Mouse (Mus musculus) CH12.LX (cell line): ENCODE measurements around the gene 1700024G13Rik. TPM values are rescaled to one million over a fixed set of nuclear protein-coding genes. Genes with fewer than 3 reads are reported as not detected.
"Not testable (repeated sequence)": the region's sequence is repeated elsewhere in the genome, so short reads cannot be mapped to it uniquely, and the experiment has no call there.

ENCODE experiments used
- DNase-seq: peaks from one replicate; pipeline ENCODE4 v3.0.0-alpha.2; 2013; ENCODE audit errors: extremely low read depth
- H3K27ac ChIP-seq: 2 replicates; pipeline ENCODE4 v1.5.1; 2012; ENCODE audit warnings: low read depth, mild to moderate bottlenecking, control low read depth, moderate library complexity; ENCODE audit not compliant: insufficient read depth
- H3K27me3 ChIP-seq: replicated peaks from 2 replicates; pipeline ENCODE3; 2012; ENCODE audit warnings: inconsistent platforms
- H3K36me3 ChIP-seq, 2 experiments: replicated peaks in 1 of 2; 2 replicates each; pipeline versions ENCODE3 to v1.6.1; 2012; ENCODE audit warnings: inconsistent platforms in 1 of 2, low read length in 1 of 2, mild to moderate bottlenecking in 1 of 2, mixed read lengths in 1 of 2, moderate library complexity in 1 of 2; ENCODE audit not compliant: control insufficient read depth in 1 of 2, insufficient read depth in 1 of 2
- H3K4me1 ChIP-seq, 2 experiments: 2 replicates each; pipeline ENCODE4 v1.6.1; 2012; ENCODE audit warnings: inconsistent platforms in 1 of 2, moderate library complexity in 1 of 2; ENCODE audit not compliant: insufficient read depth in 2 of 2, control insufficient read depth in 1 of 2
- H3K4me2 ChIP-seq: 2 replicates; pipeline ENCODE4 v1.6.1; 2012; ENCODE audit warnings: low read depth, mild to moderate bottlenecking, control low read depth; ENCODE audit not compliant: poor library complexity, insufficient read depth, severe bottlenecking
- H3K4me3 ChIP-seq, 3 experiments: fragments of 150-350 bp in 1 of 3; sonication (generic) in 1 of 3; replicated peaks in 1 of 3; 2 replicates each; pipeline versions ENCODE3 to v1.5.1; 2011 to 2012; ENCODE audit warnings: low read depth in 2 of 3, low read length in 2 of 3, mild to moderate bottlenecking in 2 of 3, moderate library complexity in 2 of 3, control low read depth in 1 of 3, improper control_type of control experiment in 1 of 3, inconsistent platforms in 1 of 3, mixed read lengths in 1 of 3; ENCODE audit not compliant: poor library complexity in 1 of 3
- H3K79me2 ChIP-seq: replicated peaks from 2 replicates; pipeline ENCODE4 v1.6.1; 2012; ENCODE audit warnings: mild to moderate bottlenecking, moderate library complexity; ENCODE audit not compliant: control insufficient read depth, poor library complexity, insufficient read depth, severe bottlenecking; ENCODE audit errors: extremely low read depth
- H3K9ac ChIP-seq: 2 replicates; pipeline ENCODE4 v1.6.1; 2012; ENCODE audit warnings: low read depth, mild to moderate bottlenecking, control low read depth, moderate library complexity; ENCODE audit not compliant: insufficient read depth
- H3K9me3 ChIP-seq: replicated peaks from 2 replicates; pipeline ENCODE3; 2012; ENCODE audit warnings: low read length, inconsistent platforms, mixed read lengths
- BHLHE40 ChIP-seq: IDR thresholded peaks from 2 replicates; pipeline ENCODE4 v1.6.1; 2011; ENCODE audit warnings: mild to moderate bottlenecking, low read depth, low read length, improper control_type of control experiment
- CHD2 ChIP-seq: IDR thresholded peaks from 2 replicates; pipeline ENCODE4 v1.6.1; 2011; ENCODE audit warnings: low read length, improper control_type of control experiment
- ELF1 ChIP-seq: IDR thresholded peaks from 2 replicates; pipeline ENCODE4 v1.6.1; 2014; ENCODE audit warnings: low read depth, mild to moderate bottlenecking, inconsistent platforms, low read length, improper control_type of control experiment
- EP300 ChIP-seq: IDR thresholded peaks from 2 replicates; pipeline ENCODE4 v1.6.1; 2011; ENCODE audit warnings: low read length, improper control_type of control experiment
- ETS1 ChIP-seq: conservative IDR thresholded peaks from 2 replicates; pipeline ENCODE4 v1.6.1; 2012; ENCODE audit warnings: low read depth, mild to moderate bottlenecking, inconsistent platforms, low read length, improper control_type of control experiment, moderate library complexity
- IRF4 ChIP-seq: IDR thresholded peaks from 2 replicates; pipeline ENCODE4 v1.6.1; 2014; ENCODE audit warnings: low read depth, mild to moderate bottlenecking, inconsistent platforms, low read length, improper control_type of control experiment
- JUN ChIP-seq: IDR thresholded peaks from 2 replicates; pipeline ENCODE4 v1.6.1; 2011; ENCODE audit warnings: low read depth, mild to moderate bottlenecking, low read length, improper control_type of control experiment, moderate library complexity; ENCODE audit not compliant: insufficient read depth
- KAT2A ChIP-seq: IDR thresholded peaks from 2 replicates; pipeline ENCODE4 v1.6.1; 2012; ENCODE audit warnings: low read length, improper control_type of control experiment, inconsistent platforms; ENCODE audit not compliant: insufficient replicate concordance
- MAFK ChIP-seq: IDR thresholded peaks from 2 replicates; pipeline ENCODE4 v1.6.1; 2011; ENCODE audit warnings: low read length, improper control_type of control experiment; ENCODE audit not compliant: insufficient replicate concordance
- MXI1 ChIP-seq: IDR thresholded peaks from 2 replicates; pipeline ENCODE4 v1.6.1; 2011; ENCODE audit warnings: mild to moderate bottlenecking, low read depth, low read length, improper control_type of control experiment
- NELFE ChIP-seq: IDR thresholded peaks from 2 replicates; pipeline ENCODE4 v1.6.1; 2011; ENCODE audit warnings: low read depth, low read length, improper control_type of control experiment
- NRF1 ChIP-seq: IDR thresholded peaks from 2 replicates; pipeline ENCODE4 v1.6.1; 2014; ENCODE audit warnings: low read depth, mild to moderate bottlenecking, inconsistent platforms, low read length, improper control_type of control experiment, moderate library complexity
- PAX5 ChIP-seq: IDR thresholded peaks from 2 replicates; pipeline ENCODE4 v1.6.1; 2012; ENCODE audit warnings: low read length, inconsistent platforms, mixed read lengths
- POLR2AphosphoS2 ChIP-seq: IDR thresholded peaks from 2 replicates; pipeline ENCODE4 v1.6.1; 2011; ENCODE audit warnings: low read depth, low read length, improper control_type of control experiment
- TCF12 ChIP-seq: IDR thresholded peaks from 2 replicates; pipeline ENCODE4 v1.6.1; 2014; ENCODE audit warnings: low read depth, mild to moderate bottlenecking, inconsistent platforms, low read length, improper control_type of control experiment
- UBTF ChIP-seq: IDR thresholded peaks from 2 replicates; pipeline ENCODE4 v1.6.1; 2012; ENCODE audit warnings: low read depth, mild to moderate bottlenecking, inconsistent platforms, low read length, improper control_type of control experiment, moderate library complexity
- USF1 ChIP-seq: IDR thresholded peaks from 2 replicates; pipeline ENCODE4 v1.6.1; 2014; ENCODE audit warnings: low read depth, mild to moderate bottlenecking, inconsistent platforms, low read length, improper control_type of control experiment
- ZMIZ1 ChIP-seq: IDR thresholded peaks from 2 replicates; pipeline ENCODE4 v1.6.1; 2012; ENCODE audit warnings: low read depth, mild to moderate bottlenecking, inconsistent platforms, low read length, improper control_type of control experiment
- ZNF384 ChIP-seq: IDR thresholded peaks from 2 replicates; pipeline ENCODE4 v1.6.1; 2012; ENCODE audit warnings: low read depth, low read length, improper control_type of control experiment, inconsistent platforms
- dilution Hi-C: fragments of 300-500 bp; cut with MboI; formaldehyde crosslinking; loops from 2 replicates; pipeline ENCODE4 v1.14.3; 2020; ENCODE audit warnings: low sequenced_read_pairs; ENCODE audit not compliant: extremely low pct_unique_long_range_greater_than_20kb, extremely low pct_ligation_motif_present
- in situ Hi-C: fragments of 300-500 bp; cut with MboI; formaldehyde crosslinking; loops from 3 replicates; pipeline ENCODE4 v1.14.3; 2019; ENCODE audit warnings: low sequenced_read_pairs, low pct_ligation_motif_present, low pct_unique_long_range_greater_than_20kb, mixed read lengths
- polyA plus RNA-seq: library from polyadenylated mRNA; unstranded; fragments of >175 nt; gene quantifications from 2 replicates; pipeline ENCODE4 v1.2.1, GENCODE M21; 2012; ENCODE audit warnings: low read depth; ENCODE audit not compliant: insufficient read length
- total RNA-seq, 2 experiments: library from RNA; depleted of rRNA; stranded (reverse); fragments of 300-350 nt in 1 of 2; fragments of >200 nt in 1 of 2; gene quantifications; 2 replicates each; pipeline ENCODE4 v1.2.3; 2012 to 2014

1700024G13Rik gene
- total and polyA plus RNA-seq, 3 experiments, result not detected

GRCm38 (mm10) chr14:32410084-32410483, 21.9 kb upstream of the 1700024G13Rik start:
- H3K79me2 ChIP-seq, result no peaks in the 10 kb centered on the region
- no peak overlapping the region for H3K27ac ChIP-seq
- H3K27me3 ChIP-seq, result peaks cover 22% of the 10 kb centered on the region
- no peak for DNase-seq
- peaks cover 3% of the 10 kb centered on the region for H3K9me3 ChIP-seq
- no peak overlapping the region for H3K9ac ChIP-seq
- TF ChIP-seq EP300, result no peak
- TF ChIP-seq JUN, result no peak
- TF ChIP-seq NRF1, result no peak
- no peak for TF ChIP-seq USF1
- no peak for TF ChIP-seq POLR2AphosphoS2
- no peak for TF ChIP-seq ZMIZ1
- no peak overlapping the region for H3K4me3 ChIP-seq
- dilution Hi-C loops, result no loop called here
- no peaks in the 10 kb centered on the region; a peak in 1 of 4 replicates for H3K4me1 ChIP-seq
- in situ Hi-C loops, result no loop called here
- no peaks in the 10 kb centered on the region for H3K36me3 ChIP-seq
- no peak overlapping the region for H3K4me2 ChIP-seq

GRCm38 (mm10) chr14:32405399-32405798, 17.2 kb upstream of the 1700024G13Rik start:
- in situ Hi-C loops, dilution Hi-C loops: not testable (repeated sequence)
- peaks cover 10% of the 10 kb centered on the region for H3K27me3 ChIP-seq

GRCm38 (mm10) chr14:32381619-32382018, 6.6 kb downstream of the 1700024G13Rik start:
- in situ Hi-C loops, result no loop called here
- no peaks in the 10 kb centered on the region for H3K4me1 ChIP-seq
- H3K27me3 ChIP-seq, result peaks cover 20% of the 10 kb centered on the region
- H3K9me3 ChIP-seq, result no peaks in the 10 kb centered on the region
- DNase-seq, result no peak
- no peak overlapping the region for H3K4me3 ChIP-seq
- no peak overlapping the region for H3K27ac ChIP-seq
- no peak overlapping the region for H3K9ac ChIP-seq
- no peaks in the 10 kb centered on the region for H3K36me3 ChIP-seq
- no peak for TF ChIP-seq MAFK
- no peak for TF ChIP-seq UBTF
- TF ChIP-seq KAT2A, result no peak
- no peak for TF ChIP-seq ZNF384
- no peak for TF ChIP-seq ETS1
- TF ChIP-seq BHLHE40, result no peak
- no peak for TF ChIP-seq PAX5
- TF ChIP-seq MXI1, result no peak
- TF ChIP-seq ELF1, result no peak
- no peak for TF ChIP-seq TCF12
- TF ChIP-seq IRF4, result no peak
- no peak for TF ChIP-seq EP300
- TF ChIP-seq POLR2AphosphoS2, result no peak
- no peak for TF ChIP-seq NELFE
- TF ChIP-seq CHD2, result no peak
- TF ChIP-seq, all 38 proteins: peak for 0
- H3K4me2 ChIP-seq, result no peak overlapping the region; the same call in 1 of the 2 replicates
- dilution Hi-C loops, result no loop called here
- no peaks in the 10 kb centered on the region for H3K79me2 ChIP-seq

More at GRCm38 (mm10) chr14:32405399-32405798, 17.2 kb upstream of the 1700024G13Rik start:
- not testable (repeated sequence) for H3K36me3 ChIP-seq, H3K9ac ChIP-seq, H3K4me1 ChIP-seq, H3K9me3 ChIP-seq, H3K79me2 ChIP-seq, H3K27ac ChIP-seq, H3K4me3 ChIP-seq, H3K4me2 ChIP-seq, DNase-seq
